Mouse (Mus musculus): Measurements from ENCODE around the gene Piezo1. TPM values are rescaled to one million over a fixed set of nuclear protein-coding genes. Genes with fewer than 3 reads are reported as not detected.

Piezo1 gene
- polyA plus RNA-seq, 1 experiment, result 96.7 TPM

- H3K27ac ChIP-seq (ENCODE audit: insufficient read depth, low read length), result peak overlapping the region; percentile 27
- WGBS, result 28% methylated on average over 5 of the region's 5 CpGs
- no peak for TF ChIP-seq CTCF (IDR thresholded peaks at IDR 0.05; ENCODE audit: extremely low read depth, insufficient read depth, insufficient read length, insufficient replicate concordance)
- no peak for TF ChIP-seq POLR2A (IDR thresholded peaks at IDR 0.05; ENCODE audit: low read depth, low read length)
Observed at GRCm38 (mm10) chr8:122470691-122471090, 80.4 kb downstream of the Piezo1 start.

GRCm38 (mm10) chr8:122469965-122470364 is 81.2 kb downstream of the Piezo1 start:
- no peak for TF ChIP-seq POLR2A (IDR thresholded peaks at IDR 0.05; ENCODE audit: low read depth, low read length)
- TF ChIP-seq CTCF (IDR thresholded peaks at IDR 0.05; ENCODE audit: extremely low read depth, insufficient read depth, insufficient read length, insufficient replicate concordance), result no peak
- WGBS, result 49% methylated on average over 10 of the region's 10 CpGs
- Histone ChIP-seq H3K4me3 (ENCODE audit: extremely low read depth, insufficient read depth, insufficient read length) (peak overlapping the region; percentile 22; the same call in 1 of the 2 replicates), H3K27ac (ENCODE audit: insufficient read depth, low read length) (peak overlapping the region; percentile 27), H3K36me3 (ENCODE audit: control insufficient read depth, insufficient read depth, low read length) (peaks cover 25% of the 10 kb centered on the region), H3K27me3 (ENCODE audit: control insufficient read depth, insufficient read depth, low read length) (no peaks in the 10 kb centered on the region), H3K4me1 (ENCODE audit: control insufficient read depth, insufficient read depth, insufficient read length) (peaks cover 18% of the 10 kb centered on the region; the same call in 1 of the 2 replicates)
- no peak for DNase-seq (ENCODE audit: low read depth in 1 of 2, low spot score in 2 of 2)

More at GRCm38 (mm10) chr8:122470691-122471090, 80.4 kb downstream of the Piezo1 start:
- DNase-seq (ENCODE audit: low read depth in 1 of 2, low spot score in 2 of 2), result no peak
- Histone ChIP-seq H3K36me3 (ENCODE audit: control insufficient read depth, insufficient read depth, low read length) (peaks cover 24% of the 10 kb centered on the region), H3K4me3 (ENCODE audit: extremely low read depth, insufficient read depth, insufficient read length) (no peak overlapping the region), H3K4me1 (ENCODE audit: control insufficient read depth, insufficient read depth, insufficient read length) (peaks cover 20% of the 10 kb centered on the region; the same call in 1 of the 2 replicates), H3K27me3 (ENCODE audit: control insufficient read depth, insufficient read depth, low read length) (no peaks in the 10 kb centered on the region)

GRCm38 (mm10) chr8:122469407-122469806 is 81.7 kb downstream of the Piezo1 start:
- Histone ChIP-seq H3K4me1 (ENCODE audit: control insufficient read depth, insufficient read depth, insufficient read length) (peaks cover 15% of the 10 kb centered on the region; the same call in 1 of the 2 replicates), H3K4me3 (ENCODE audit: extremely low read depth, insufficient read depth, insufficient read length) (no peak overlapping the region), H3K27ac (ENCODE audit: insufficient read depth, low read length) (peak overlapping the region; percentile 13; the same call in 1 of the 2 replicates), H3K27me3 (ENCODE audit: control insufficient read depth, insufficient read depth, low read length) (no peaks in the 10 kb centered on the region), H3K36me3 (ENCODE audit: control insufficient read depth, insufficient read depth, low read length) (peaks cover 25% of the 10 kb centered on the region)
- TF ChIP-seq CTCF (IDR thresholded peaks at IDR 0.05; ENCODE audit: extremely low read depth, insufficient read depth, insufficient read length, insufficient replicate concordance), result no peak
- TF ChIP-seq POLR2A (IDR thresholded peaks at IDR 0.05; ENCODE audit: low read depth, low read length), result no peak
- DNase-seq (ENCODE audit: low read depth in 1 of 2, low spot score in 2 of 2), result no peak
- WGBS, result 78% methylated on average over 6 of the region's 6 CpGs

GRCm38 (mm10) chr8:122467816-122468215 is 83.3 kb downstream of the Piezo1 start:
- TF ChIP-seq POLR2A (IDR thresholded peaks at IDR 0.05; ENCODE audit: low read depth, low read length) (no peak), CTCF (IDR thresholded peaks at IDR 0.05; ENCODE audit: extremely low read depth, insufficient read depth, insufficient read length, insufficient replicate concordance) (no peak)
- Histone ChIP-seq H3K4me3 (ENCODE audit: extremely low read depth, insufficient read depth, insufficient read length) (no peak overlapping the region), H3K36me3 (ENCODE audit: control insufficient read depth, insufficient read depth, low read length) (peaks cover 25% of the 10 kb centered on the region), H3K27ac (ENCODE audit: insufficient read depth, low read length) (no peak overlapping the region), H3K27me3 (ENCODE audit: control insufficient read depth, insufficient read depth, low read length) (no peaks in the 10 kb centered on the region), H3K4me1 (ENCODE audit: control insufficient read depth, insufficient read depth, insufficient read length) (peaks cover 16% of the 10 kb centered on the region; the same call in 1 of the 2 replicates)
- WGBS, result 63% methylated on average over 13 of the region's 13 CpGs
- DNase-seq (ENCODE audit: low read depth in 1 of 2, low spot score in 2 of 2), result no peak

- TF ChIP-seq POLR2A (IDR thresholded peaks at IDR 0.05; ENCODE audit: low read depth, low read length), result no peak
- TF ChIP-seq CTCF (IDR thresholded peaks at IDR 0.05; ENCODE audit: extremely low read depth, insufficient read depth, insufficient read length, insufficient replicate concordance), result no peak
- peaks cover 24% of the 10 kb centered on the region for H3K36me3 ChIP-seq (ENCODE audit: control insufficient read depth, insufficient read depth, low read length)
- 63% methylated on average over 7 of the region's 7 CpGs for WGBS
- no peak overlapping the region for H3K27ac ChIP-seq (ENCODE audit: insufficient read depth, low read length)
- peaks cover 22% of the 10 kb centered on the region for H3K4me1 ChIP-seq (ENCODE audit: control insufficient read depth, insufficient read depth, insufficient read length)
- no peak overlapping the region for H3K4me3 ChIP-seq (ENCODE audit: extremely low read depth, insufficient read depth, insufficient read length)
- no peak for DNase-seq (ENCODE audit: low read depth in 1 of 2, low spot score in 2 of 2)
- no peaks in the 10 kb centered on the region for H3K27me3 ChIP-seq (ENCODE audit: control insufficient read depth, insufficient read depth, low read length)
Observed at GRCm38 (mm10) chr8:122464985-122465384, 86.1 kb downstream of the Piezo1 start.

- Histone ChIP-seq H3K27ac (ENCODE audit: insufficient read depth, low read length) (peak overlapping the region; percentile 16; the same call in 1 of the 2 replicates), H3K4me3 (ENCODE audit: extremely low read depth, insufficient read depth, insufficient read length) (no peak overlapping the region), H3K4me1 (ENCODE audit: control insufficient read depth, insufficient read depth, insufficient read length) (peaks cover 23% of the 10 kb centered on the region), H3K27me3 (ENCODE audit: control insufficient read depth, insufficient read depth, low read length) (no peaks in the 10 kb centered on the region), H3K36me3 (ENCODE audit: control insufficient read depth, insufficient read depth, low read length) (peaks cover 24% of the 10 kb centered on the region)
- DNase-seq (ENCODE audit: low read depth in 1 of 2, low spot score in 2 of 2), result no peak
- TF ChIP-seq CTCF (IDR thresholded peaks at IDR 0.05; ENCODE audit: extremely low read depth, insufficient read depth, insufficient read length, insufficient replicate concordance) (no peak), POLR2A (IDR thresholded peaks at IDR 0.05; ENCODE audit: low read depth, low read length) (no peak)
- 24% methylated on average over 12 of the region's 12 CpGs for WGBS
Observed at GRCm38 (mm10) chr8:122463651-122464640, 87.2 kb downstream of the Piezo1 start.

Data from spleen, adult 2 months (tissue).